Mouse (Mus musculus) brain, embryonic 18.5 days (tissue): ENCODE results near the gene Sec13.
"Not testable (repeated sequence)": the region's sequence is repeated elsewhere in the genome, so short reads cannot be mapped to it uniquely, and the experiment has no call there.

Experiments used
- DNase-seq: peaks from one replicate; pipeline ENCODE4 v3.0.0-alpha.2; 2012; ENCODE audit warnings: low read depth, low spot score

The Sec13 gene

GRCm38 (mm10) chr6:113740236-113741217, at the start of gene Sec13:
Gene Sec13, minus strand, starts transcription at chr6:113740743.
- peak; percentile 79 for DNase-seq

GRCm38 (mm10) chr6:113787459-113787968, 47.0 kb upstream of the Sec13 start:
- DNase-seq, result no peak

GRCm38 (mm10) chr6:113785658-113786057, 45.1 kb upstream of the Sec13 start:
- no peak for DNase-seq

DNA sequence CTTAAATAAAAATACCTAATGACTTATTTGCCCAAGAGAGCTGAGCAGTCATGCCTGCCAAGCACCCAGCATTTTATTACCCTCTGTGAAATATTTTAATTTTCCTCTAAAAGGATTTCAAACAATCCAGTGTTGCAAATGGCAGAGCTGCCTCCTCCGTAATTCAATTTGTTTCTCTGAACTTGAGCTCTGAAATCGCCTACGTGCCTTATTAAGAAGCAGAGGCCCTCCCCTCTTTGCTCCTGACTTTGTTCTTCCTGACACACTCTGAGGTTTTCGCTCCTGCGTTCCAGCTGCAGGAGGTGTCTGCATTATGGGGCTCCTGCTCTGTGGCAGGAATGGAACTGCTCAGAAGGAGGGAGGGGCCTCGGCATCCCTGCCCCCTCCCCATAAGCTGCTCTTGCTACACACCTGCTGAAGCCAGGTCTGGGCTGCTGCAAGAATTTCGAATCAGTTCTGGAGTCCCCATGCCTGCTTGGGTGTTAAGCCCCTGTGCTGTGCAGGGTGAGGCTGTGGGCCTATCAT, 37.7 kb upstream of the Sec13 start:
- DNase-seq, result no peak

- no peak for DNase-seq
These were observed 28.3 kb upstream of the Sec13 start for GRCm38 (mm10) chr6:113768804-113769203.

DNA sequence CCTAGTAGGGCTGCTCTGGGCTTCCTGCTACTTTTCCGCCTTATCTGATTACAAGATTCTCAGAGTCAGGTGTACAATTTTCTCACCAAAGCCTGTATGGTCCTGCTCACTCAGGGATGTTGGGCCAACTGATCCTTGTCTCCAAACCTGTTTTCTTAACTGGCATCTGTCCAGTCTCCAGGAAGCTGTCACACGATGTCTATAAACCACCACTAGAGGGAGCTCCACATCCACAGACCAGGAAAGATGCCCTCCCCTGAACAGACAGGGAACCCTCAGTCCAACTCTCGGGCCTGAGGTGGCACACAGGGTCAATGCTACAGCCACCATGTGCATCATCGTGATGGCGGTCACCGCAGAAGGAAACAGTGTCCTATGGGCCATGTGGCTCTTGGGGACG, 21.1 kb upstream of the Sec13 start:
- DNase-seq, result peak; percentile 30

GRCm38 (mm10) chr6:113749119-113749685, 8.7 kb upstream of the Sec13 start:
- no peak for DNase-seq

- no peak for DNase-seq
These were observed 7.8 kb upstream of the Sec13 start for GRCm38 (mm10) chr6:113748351-113748750.

- DNase-seq, result no peak
These were observed 6.7 kb upstream of the Sec13 start for GRCm38 (mm10) chr6:113747284-113747683.

DNA sequence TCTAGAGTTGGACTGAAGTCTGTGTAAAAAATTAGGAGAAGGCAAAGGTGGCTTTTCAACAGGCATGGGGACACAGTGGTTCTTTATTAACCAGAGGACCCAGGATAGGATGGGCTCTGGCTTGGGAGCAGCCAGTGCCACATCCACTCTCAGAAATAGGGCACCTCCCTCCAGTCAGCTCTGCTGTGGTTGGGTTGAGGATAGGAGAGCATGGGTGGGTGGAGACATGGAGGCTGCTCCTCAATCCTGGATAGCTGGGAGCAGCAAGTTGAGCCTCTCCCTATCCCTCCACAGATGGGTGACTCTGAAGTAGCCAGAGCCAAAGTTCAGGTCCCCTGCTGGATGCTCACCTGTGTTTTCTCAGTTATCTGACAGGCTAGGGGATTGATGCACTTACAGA, 4.6 kb upstream of the Sec13 start:
- DNase-seq, result no peak

GRCm38 (mm10) chr6:113743111-113743510, 2.6 kb upstream of the Sec13 start:
- DNase-seq, result no peak

DNA sequence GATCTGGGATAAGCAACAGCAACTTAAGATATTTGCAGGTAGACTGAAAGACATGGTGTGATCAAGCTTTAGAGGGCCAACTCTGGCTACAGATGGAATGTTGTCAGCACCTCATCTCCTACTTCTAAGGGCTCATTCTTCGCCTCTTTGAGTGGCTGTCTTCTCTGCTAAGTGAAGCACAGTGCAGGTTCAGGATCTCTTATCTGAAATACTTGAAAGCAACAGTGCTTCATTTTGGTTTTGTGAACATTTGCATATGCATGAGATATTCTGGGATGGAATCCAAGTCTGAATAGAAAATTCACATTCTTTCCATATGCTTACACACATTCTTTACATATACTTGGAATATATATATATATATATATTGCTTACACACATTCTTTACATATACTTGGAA, 1.8 kb upstream of the Sec13 start:
- peak; percentile 47 for DNase-seq

GRCm38 (mm10) chr6:113741425-113741824, 882 bp upstream of the Sec13 start:
- no peak for DNase-seq

DNA sequence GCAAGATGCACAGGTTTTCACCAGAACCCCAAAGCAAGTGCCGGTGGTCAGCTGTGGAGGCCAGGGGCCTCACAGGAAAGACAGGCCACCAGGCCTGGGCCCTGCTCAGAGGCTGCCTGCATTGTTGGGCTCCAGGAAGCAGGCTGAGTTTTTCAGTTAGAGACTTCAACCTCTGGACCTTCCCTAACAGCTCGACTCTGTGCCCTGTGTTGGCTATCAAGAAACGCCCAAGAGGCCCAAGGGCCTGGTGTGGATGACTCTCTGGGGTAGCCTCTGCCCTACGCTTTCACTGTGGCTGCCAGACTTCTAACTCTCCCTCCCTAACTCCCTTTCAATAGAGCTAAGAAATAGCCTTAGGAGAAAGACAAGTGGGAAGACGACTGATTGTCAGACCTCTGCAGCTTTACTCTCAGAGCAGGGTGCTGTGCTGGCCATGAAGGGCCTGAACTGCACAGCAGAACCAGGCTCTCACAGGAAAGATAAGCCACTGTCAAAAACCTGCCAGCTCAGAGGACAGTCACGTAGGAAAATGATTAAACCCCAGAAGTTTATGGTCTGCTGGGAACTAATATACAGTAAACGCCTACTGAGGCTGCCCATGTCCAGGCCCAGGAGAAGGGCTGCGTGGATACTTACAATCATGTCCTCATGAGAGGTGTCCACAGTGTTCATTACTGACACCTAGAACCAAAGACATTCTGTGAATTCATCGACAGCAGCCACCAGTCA, 3.1 kb downstream of the Sec13 start:
- DNase-seq, result no peak

GRCm38 (mm10) chr6:113731296-113731695, 9.2 kb downstream of the Sec13 start:
- no peak for DNase-seq

GRCm38 (mm10) chr6:113728181-113728580, 12.4 kb downstream of the Sec13 start:
- DNase-seq, result no peak

DNA sequence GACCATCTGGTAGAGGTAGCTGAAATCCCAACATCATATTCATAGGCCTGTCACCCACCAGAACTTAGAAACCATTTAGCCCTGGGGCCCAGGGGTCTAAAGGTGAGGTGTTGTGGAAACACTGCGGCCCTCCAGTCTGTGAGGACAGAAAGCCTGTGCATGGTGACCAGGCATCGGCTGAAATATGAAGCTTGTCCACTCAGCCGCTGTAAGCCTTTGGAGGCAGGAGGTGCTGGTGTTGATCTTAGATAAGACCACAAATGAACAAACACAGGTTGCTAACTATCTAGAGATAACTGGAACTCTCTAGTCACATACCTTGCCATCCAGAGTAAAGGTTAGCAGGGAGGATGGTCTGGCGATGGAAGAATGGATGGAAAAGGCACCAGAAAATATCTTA, 19.5 kb downstream of the Sec13 start:
- no peak for DNase-seq

- DNase-seq, result no peak
These were observed 20.7 kb downstream of the Sec13 start, which contains the start of gene Ghrl for GRCm38 (mm10) chr6:113719878-113720277. Gene Ghrl, minus strand, starts transcription at chr6:113719880.

GRCm38 (mm10) chr6:113717541-113717940, 23.0 kb downstream of the Sec13 start:
- no peak for DNase-seq

DNA sequence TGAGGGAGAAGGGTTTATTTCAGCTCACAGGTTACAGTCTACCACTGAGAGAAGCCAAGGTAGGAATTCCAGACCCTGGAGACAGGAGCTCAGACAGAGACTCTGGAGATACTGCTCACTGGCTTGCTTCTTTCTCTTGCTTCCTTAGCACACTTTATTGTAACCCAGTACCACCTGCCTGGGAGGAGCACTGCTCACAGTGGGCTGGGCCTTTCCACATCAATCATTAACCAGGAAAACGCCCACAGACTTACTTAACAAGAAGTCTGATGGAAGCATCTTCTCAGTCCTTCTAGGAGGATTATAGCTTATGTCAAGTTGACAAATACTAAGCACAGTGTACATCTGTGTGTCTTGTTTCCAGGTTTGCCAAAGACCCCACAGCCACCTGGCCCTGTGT, 25.7 kb downstream of the Sec13 start:
- no peak for DNase-seq

DNA sequence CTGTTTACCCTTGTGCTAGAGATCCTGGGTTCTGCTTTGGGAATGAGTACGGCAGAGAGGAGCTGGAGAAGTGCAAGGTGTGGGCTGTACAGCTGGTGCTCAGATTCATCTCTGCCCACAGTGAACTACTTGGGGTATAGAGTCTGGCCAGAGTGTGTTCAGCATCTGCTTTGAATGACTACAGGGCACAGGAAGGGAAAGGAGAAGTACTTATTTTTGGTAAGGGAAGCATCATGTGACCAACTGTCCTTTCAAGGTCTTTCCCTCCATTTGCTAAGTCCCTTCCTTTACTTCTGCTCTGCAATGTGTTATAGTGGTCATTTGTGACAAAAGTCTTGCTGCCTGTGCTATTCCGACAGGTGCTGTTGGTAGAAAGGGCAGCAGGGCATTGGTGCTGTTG, 26.3 kb downstream of the Sec13 start:
- DNase-seq, result no peak

DNA sequence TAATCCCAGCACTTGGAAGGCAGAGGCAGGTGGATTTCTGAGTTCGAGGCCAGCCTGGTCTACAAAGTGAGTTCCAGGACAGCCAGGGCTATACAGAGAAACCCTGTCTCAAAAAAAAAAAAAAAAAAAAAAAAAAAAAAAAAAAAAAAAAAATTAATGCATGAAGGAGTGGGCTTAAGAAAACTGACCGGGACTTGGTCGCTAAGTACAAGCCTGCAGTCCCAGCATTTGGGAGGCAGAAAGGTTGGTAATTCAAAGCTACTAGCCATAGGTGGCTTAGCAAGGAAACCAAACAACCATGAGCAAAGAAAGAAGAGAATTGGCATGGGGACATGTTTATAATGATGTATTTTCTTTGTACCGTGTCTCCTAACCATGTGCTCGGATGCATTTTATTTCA, 27.2 kb downstream of the Sec13 start:
- not testable (repeated sequence) for DNase-seq
